Mouse (Mus musculus): ENCODE measurements at regions not wholly inside any gene's neighbourhood (a gene's known extent, or its start where the extent isn't known, plus 50 kb on each side); places are given as distances from the start of the nearest gene placed in this dataset.

DNA sequence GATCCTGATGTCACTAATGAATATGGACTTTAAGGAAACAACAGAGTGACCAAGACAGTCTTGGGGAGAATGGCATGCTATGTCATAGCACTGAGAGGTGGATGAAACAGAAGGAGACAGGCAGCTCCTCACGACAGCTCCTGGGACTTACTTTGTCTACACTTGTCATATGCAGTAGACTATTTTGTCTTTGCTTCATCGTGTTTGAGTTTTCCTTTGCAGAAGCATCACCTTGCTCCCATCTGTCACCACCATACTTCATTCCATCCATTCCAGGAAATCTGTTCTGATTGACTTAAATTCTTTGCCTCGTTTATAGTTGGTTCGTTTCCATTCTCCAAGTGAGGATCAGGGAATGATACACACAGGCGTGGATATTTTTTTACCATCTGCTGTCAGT, 128.0 kb upstream of the Tmtc1 start:
- TF ChIP-seq POLR2A (IDR thresholded peaks at IDR 0.05; ENCODE audit: extremely low read depth, insufficient read depth, low read length) (no peak), CTCF (IDR thresholded peaks at IDR 0.05; ENCODE audit: extremely low read depth, insufficient read depth, low read length) (no peak)

All from cortical plate, adult 2 months (tissue).